Mouse (Mus musculus): ENCODE measurements around the gene 4930452B06Rik. TPM values are rescaled to one million over a fixed set of nuclear protein-coding genes. Genes with fewer than 3 reads are reported as not detected.
"Not testable (repeated sequence)": the region's sequence is repeated elsewhere in the genome, so short reads cannot be mapped to it uniquely, and the experiment has no call there.

4930452B06Rik gene
- polyA plus RNA-seq, 1 experiment from 2014 or later: 5.7 TPM

DNA sequence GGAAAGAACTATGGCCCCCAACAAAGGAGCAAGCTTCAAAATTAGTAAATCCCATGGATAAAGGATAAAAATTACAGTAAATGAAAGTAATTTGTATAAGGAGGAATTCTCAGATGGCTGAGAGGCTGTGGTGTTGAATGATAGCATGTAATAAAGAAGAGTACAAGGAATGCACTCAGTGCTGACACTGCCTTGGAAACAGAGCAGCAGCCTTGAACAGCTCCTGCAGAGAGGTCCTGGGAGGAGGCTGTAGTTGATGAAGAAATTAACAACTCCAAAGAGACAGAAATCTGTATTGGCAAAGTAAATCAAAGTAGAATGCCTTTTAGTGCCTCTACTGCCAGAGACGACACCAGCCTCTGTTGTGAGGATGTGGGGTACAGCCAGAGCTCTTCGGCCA lies 61.1 kb downstream of the 4930452B06Rik start:
- Histone ChIP-seq H3K9me3 (ENCODE audit: control insufficient read depth, low read length) (no peaks in the 10 kb centered on the region), H3K27me3 (ENCODE audit: control insufficient read depth, insufficient read depth, low read length) (no peaks in the 10 kb centered on the region), H3K9ac (replicated peaks; ENCODE audit: low read depth, low read length) (no peak overlapping the region), H3K4me1 (ENCODE audit: control insufficient read depth, insufficient read depth, low read length) (no peaks in the 10 kb centered on the region), H3K36me3 (ENCODE audit: control insufficient read depth, insufficient read depth, low read length) (no peaks in the 10 kb centered on the region), H3K4me2 (ENCODE audit: low read depth, low read length) (no peak overlapping the region), H3K27ac (ENCODE audit: low read depth, low read length) (no peak overlapping the region), H3K4me3 (ENCODE audit: low read depth, low read length) (no peak overlapping the region)
- ATAC-seq (ENCODE audit: low read depth): peak; percentile 72; the same call in 1 of the 2 replicates
- 52% methylated on average over 2 of the region's 2 CpGs for WGBS

DNA sequence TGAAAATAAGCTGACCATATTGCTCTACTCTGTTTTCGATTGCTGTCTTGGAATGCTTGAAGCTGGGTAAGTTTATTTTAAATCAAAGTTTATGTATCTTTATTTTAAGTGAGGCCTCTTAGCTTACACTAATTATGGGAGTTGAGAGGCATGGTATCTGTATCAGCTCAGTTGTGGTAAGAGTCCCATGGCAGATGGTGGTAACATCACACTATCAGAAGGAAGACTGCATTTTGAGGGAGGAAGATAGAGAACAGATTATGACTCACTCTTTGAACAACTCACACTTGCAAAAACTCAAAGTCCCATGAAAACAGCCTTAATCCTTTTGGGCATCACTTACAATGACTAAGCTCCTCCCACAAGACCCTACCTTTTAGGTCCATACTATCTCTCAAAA lies 81.0 kb downstream of the 4930452B06Rik start:
- 96% methylated on average over 1 of the region's 1 CpGs for WGBS

DNA sequence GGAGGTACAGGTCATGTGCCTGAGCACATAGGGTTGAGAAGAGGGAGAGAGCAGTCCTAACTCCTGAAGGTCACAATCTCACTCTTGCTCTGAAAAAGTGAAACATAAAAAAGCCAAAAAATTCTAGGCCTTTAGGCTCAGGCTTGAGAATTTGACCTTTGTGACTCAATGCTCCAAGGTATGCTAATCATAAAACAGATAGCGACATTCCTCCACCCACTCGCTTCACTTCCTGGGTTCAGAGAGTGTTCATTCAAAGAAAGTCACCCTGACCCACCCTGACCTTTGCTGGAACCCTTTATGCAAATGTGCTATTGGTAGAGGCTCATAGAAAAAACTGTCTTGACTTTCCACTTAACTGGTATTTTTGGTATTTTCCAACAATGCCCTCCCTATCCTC lies 115.0 kb downstream of the 4930452B06Rik start:
- H3K4me1 ChIP-seq (ENCODE audit: control insufficient read depth, insufficient read depth, low read length); H3K36me3 ChIP-seq (ENCODE audit: control insufficient read depth, insufficient read depth, low read length); ATAC-seq (ENCODE audit: low read depth); H3K9ac ChIP-seq (replicated peaks; ENCODE audit: low read depth, low read length); H3K9me3 ChIP-seq (ENCODE audit: control insufficient read depth, low read length); H3K4me2 ChIP-seq (ENCODE audit: low read depth, low read length); H3K27me3 ChIP-seq (ENCODE audit: control insufficient read depth, insufficient read depth, low read length); H3K4me3 ChIP-seq (ENCODE audit: low read depth, low read length); H3K27ac ChIP-seq (ENCODE audit: low read depth, low read length): not testable (repeated sequence)
- WGBS: 94% methylated on average over 2 of the region's 2 CpGs

More for the DNA sequence above, 81.0 kb downstream of the 4930452B06Rik start:
- Histone ChIP-seq H3K36me3 (ENCODE audit: control insufficient read depth, insufficient read depth, low read length) (no peaks in the 10 kb centered on the region), H3K9me3 (ENCODE audit: control insufficient read depth, low read length) (no peaks in the 10 kb centered on the region), H3K27me3 (ENCODE audit: control insufficient read depth, insufficient read depth, low read length) (no peaks in the 10 kb centered on the region), H3K4me1 (ENCODE audit: control insufficient read depth, insufficient read depth, low read length) (no peaks in the 10 kb centered on the region), H3K9ac (replicated peaks; ENCODE audit: low read depth, low read length) (no peak overlapping the region), H3K4me2 (ENCODE audit: low read depth, low read length) (no peak overlapping the region), H3K27ac (ENCODE audit: low read depth, low read length) (no peak overlapping the region), H3K4me3 (ENCODE audit: low read depth, low read length) (no peak overlapping the region)
- no peak for ATAC-seq (ENCODE audit: low read depth)

DNA sequence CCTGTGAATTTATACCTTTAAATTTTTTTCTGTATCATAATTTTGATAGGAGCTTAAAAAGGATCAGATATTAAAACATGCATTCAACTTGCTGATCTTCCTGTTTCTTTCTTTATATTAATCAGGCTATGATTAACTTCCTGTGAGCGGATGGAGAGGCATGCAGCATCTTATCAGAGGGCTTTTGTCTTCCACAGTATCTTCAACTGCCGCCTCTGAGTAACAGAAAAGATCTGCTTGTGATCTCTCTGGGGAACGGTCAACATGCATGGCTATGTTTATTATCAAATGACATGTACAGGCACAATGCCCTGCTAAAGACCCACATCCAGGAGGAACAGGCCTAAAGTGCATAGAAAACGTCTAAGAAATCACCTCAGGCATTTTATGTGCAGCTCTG lies 116.9 kb downstream of the 4930452B06Rik start:
- no peak for ATAC-seq (ENCODE audit: low read depth)

DNA sequence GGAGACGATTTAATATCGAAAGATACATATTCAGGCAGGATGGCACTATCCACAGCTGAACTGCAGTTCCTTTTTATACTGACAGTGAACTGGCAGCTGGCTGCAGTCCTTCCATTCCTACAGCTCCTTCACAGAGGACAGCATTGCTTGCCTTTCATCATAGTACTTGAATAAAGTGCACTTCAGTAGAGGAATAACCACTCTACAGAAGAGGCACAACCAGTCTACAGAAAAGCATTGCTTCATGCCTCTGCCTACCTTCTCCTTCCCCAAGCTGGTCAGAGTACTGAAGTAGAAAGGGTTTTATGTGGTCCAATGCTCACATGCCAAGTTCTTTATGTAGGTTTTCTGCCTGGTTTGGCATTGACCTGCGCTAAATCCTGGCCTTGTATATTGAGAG lies 130.0 kb downstream of the 4930452B06Rik start:
- no peaks in the 10 kb centered on the region for H3K9me3 ChIP-seq (ENCODE audit: control insufficient read depth, low read length)
- H3K27me3 ChIP-seq (ENCODE audit: control insufficient read depth, insufficient read depth, low read length): no peaks in the 10 kb centered on the region
- no peaks in the 10 kb centered on the region for H3K4me1 ChIP-seq (ENCODE audit: control insufficient read depth, insufficient read depth, low read length)
- H3K36me3 ChIP-seq (ENCODE audit: control insufficient read depth, insufficient read depth, low read length): no peaks in the 10 kb centered on the region
- no peak overlapping the region for H3K9ac ChIP-seq (replicated peaks; ENCODE audit: low read depth, low read length)
- H3K4me2 ChIP-seq (ENCODE audit: low read depth, low read length): no peak overlapping the region
- H3K4me3 ChIP-seq (ENCODE audit: low read depth, low read length): no peak overlapping the region
- H3K27ac ChIP-seq (ENCODE audit: low read depth, low read length): no peak overlapping the region
- no peak for ATAC-seq (ENCODE audit: low read depth)
- WGBS: 96% methylated on average over 3 of the region's 3 CpGs

More for the DNA sequence above, 116.9 kb downstream of the 4930452B06Rik start:
- no peaks in the 10 kb centered on the region for H3K9me3 ChIP-seq (ENCODE audit: control insufficient read depth, low read length)
- H3K27me3 ChIP-seq (ENCODE audit: control insufficient read depth, insufficient read depth, low read length): no peaks in the 10 kb centered on the region
- H3K9ac ChIP-seq (replicated peaks; ENCODE audit: low read depth, low read length): no peak overlapping the region
- WGBS: 74% methylated on average over 4 of the region's 4 CpGs
- no peak overlapping the region for H3K4me3 ChIP-seq (ENCODE audit: low read depth, low read length)
- no peaks in the 10 kb centered on the region for H3K36me3 ChIP-seq (ENCODE audit: control insufficient read depth, insufficient read depth, low read length)
- no peaks in the 10 kb centered on the region for H3K4me1 ChIP-seq (ENCODE audit: control insufficient read depth, insufficient read depth, low read length)
- no peak overlapping the region for H3K4me2 ChIP-seq (ENCODE audit: low read depth, low read length)
- no peak overlapping the region for H3K27ac ChIP-seq (ENCODE audit: low read depth, low read length)

DNA sequence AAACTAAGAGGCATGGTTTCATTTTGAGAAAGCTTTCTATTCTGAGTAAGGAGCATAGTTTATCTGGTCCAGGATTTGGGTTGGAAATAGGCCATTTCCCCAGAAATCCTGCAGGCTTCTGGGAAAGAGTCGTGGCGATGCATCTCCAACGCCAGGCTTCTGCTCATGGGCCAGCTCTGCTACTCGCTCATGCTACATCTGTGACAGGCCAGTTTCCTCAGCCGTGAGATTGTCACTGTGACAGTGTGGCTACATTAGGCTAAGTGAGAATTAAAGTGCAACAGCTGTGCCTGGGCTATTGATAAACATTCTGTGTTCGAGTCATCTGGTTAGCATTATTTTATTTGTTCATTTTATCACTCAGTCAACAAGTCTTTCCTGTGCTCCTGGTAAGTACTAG lies 140.8 kb downstream of the 4930452B06Rik start:
- H3K4me1 ChIP-seq (ENCODE audit: control insufficient read depth, insufficient read depth, low read length): no peaks in the 10 kb centered on the region
- H3K4me3 ChIP-seq (ENCODE audit: low read depth, low read length): no peak overlapping the region
- peaks cover 5% of the 10 kb centered on the region; the same call in 1 of the 2 replicates for H3K9me3 ChIP-seq (ENCODE audit: control insufficient read depth, low read length)
- H3K27me3 ChIP-seq (ENCODE audit: control insufficient read depth, insufficient read depth, low read length): no peaks in the 10 kb centered on the region
- H3K9ac ChIP-seq (replicated peaks; ENCODE audit: low read depth, low read length): no peak overlapping the region
- no peak overlapping the region for H3K27ac ChIP-seq (ENCODE audit: low read depth, low read length)
- H3K4me2 ChIP-seq (ENCODE audit: low read depth, low read length): no peak overlapping the region
- WGBS: 97% methylated on average over 6 of the region's 6 CpGs
- H3K36me3 ChIP-seq (ENCODE audit: control insufficient read depth, insufficient read depth, low read length): no peaks in the 10 kb centered on the region
- no peak for ATAC-seq (ENCODE audit: low read depth)

DNA sequence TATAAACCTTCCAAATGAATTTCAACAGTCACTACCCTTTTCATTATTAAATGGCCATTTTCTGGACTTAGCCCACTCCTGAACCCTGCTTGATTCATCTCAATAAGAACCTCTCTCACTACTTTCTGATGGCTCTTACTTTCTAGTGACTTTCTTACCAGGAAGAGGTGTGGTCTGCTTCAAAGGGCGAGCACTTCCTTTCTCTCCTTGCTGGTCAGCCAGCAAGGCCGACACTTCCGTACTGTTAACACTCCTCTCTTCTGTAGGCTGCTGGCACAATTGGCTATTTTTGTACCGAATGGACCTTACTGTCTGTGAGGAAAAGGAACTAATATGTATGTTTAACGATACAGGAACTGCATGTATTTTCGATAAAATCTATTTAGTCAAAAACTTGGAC lies 148.4 kb downstream of the 4930452B06Rik start:
- H3K36me3 ChIP-seq (ENCODE audit: control insufficient read depth, insufficient read depth, low read length): no peaks in the 10 kb centered on the region
- H3K27me3 ChIP-seq (ENCODE audit: control insufficient read depth, insufficient read depth, low read length): no peaks in the 10 kb centered on the region
- H3K4me2 ChIP-seq (ENCODE audit: low read depth, low read length): no peak overlapping the region
- WGBS: 85% methylated on average over 6 of the region's 6 CpGs
- no peak overlapping the region for H3K27ac ChIP-seq (ENCODE audit: low read depth, low read length)
- no peaks in the 10 kb centered on the region for H3K4me1 ChIP-seq (ENCODE audit: control insufficient read depth, insufficient read depth, low read length)
- ATAC-seq (ENCODE audit: low read depth): no peak
- H3K9ac ChIP-seq (replicated peaks; ENCODE audit: low read depth, low read length): no peak overlapping the region
- H3K4me3 ChIP-seq (ENCODE audit: low read depth, low read length): no peak overlapping the region
- no peaks in the 10 kb centered on the region for H3K9me3 ChIP-seq (ENCODE audit: control insufficient read depth, low read length)

DNA sequence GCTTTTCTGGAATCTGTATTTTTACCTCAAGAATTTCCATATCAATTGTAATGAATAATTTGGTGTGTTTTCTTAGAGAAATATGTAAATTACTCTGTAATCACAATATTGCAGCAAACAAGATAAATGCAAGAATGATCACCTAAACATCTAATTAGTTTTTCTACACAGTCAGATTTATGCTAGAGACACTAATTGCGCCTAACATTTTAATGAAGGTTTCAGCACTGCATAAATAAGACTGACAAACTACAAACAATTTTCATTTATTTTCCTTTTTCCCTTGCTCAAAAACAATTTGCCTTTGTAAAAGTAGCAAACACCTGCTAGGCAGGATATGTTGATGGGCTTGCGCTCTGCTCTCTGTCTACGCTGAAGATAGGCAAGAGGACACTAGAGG lies 152.0 kb downstream of the 4930452B06Rik start:
- no peaks in the 10 kb centered on the region for H3K36me3 ChIP-seq (ENCODE audit: control insufficient read depth, insufficient read depth, low read length)
- H3K4me2 ChIP-seq (ENCODE audit: low read depth, low read length): no peak overlapping the region
- H3K4me1 ChIP-seq (ENCODE audit: control insufficient read depth, insufficient read depth, low read length): no peaks in the 10 kb centered on the region
- no peak for ATAC-seq (ENCODE audit: low read depth)
- no peak overlapping the region for H3K27ac ChIP-seq (ENCODE audit: low read depth, low read length)
- no peaks in the 10 kb centered on the region for H3K27me3 ChIP-seq (ENCODE audit: control insufficient read depth, insufficient read depth, low read length)
- H3K9me3 ChIP-seq (ENCODE audit: control insufficient read depth, low read length): no peaks in the 10 kb centered on the region
- no peak overlapping the region for H3K9ac ChIP-seq (replicated peaks; ENCODE audit: low read depth, low read length)
- 92% methylated on average over 3 of the region's 3 CpGs for WGBS
- no peak overlapping the region for H3K4me3 ChIP-seq (ENCODE audit: low read depth, low read length)

DNA sequence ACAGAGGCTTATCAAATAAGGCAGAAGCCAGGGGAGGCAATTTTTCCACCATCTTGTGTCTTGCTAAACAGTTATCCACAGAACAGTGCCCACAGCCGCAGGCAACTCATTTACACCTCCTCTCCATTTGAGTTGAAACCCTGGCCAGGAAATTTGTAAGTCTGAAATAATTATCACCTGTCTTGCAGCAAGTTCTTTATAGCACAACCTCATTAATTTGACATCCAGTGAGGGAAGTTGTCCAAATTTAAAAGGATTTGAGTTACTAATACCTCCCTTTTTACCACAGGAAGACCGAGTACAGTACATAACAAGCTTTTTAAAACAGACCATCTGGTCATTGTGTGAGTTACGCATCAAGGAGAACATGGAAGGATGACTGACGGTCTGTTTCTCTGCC lies 154.8 kb downstream of the 4930452B06Rik start:
- H3K4me3 ChIP-seq (ENCODE audit: low read depth, low read length): no peak overlapping the region
- no peaks in the 10 kb centered on the region for H3K4me1 ChIP-seq (ENCODE audit: control insufficient read depth, insufficient read depth, low read length)
- ATAC-seq (ENCODE audit: low read depth): no peak
- no peaks in the 10 kb centered on the region for H3K27me3 ChIP-seq (ENCODE audit: control insufficient read depth, insufficient read depth, low read length)
- H3K36me3 ChIP-seq (ENCODE audit: control insufficient read depth, insufficient read depth, low read length): no peaks in the 10 kb centered on the region
- 76% methylated on average over 4 of the region's 4 CpGs for WGBS
- H3K9ac ChIP-seq (replicated peaks; ENCODE audit: low read depth, low read length): no peak overlapping the region
- no peak overlapping the region for H3K27ac ChIP-seq (ENCODE audit: low read depth, low read length)
- no peaks in the 10 kb centered on the region for H3K9me3 ChIP-seq (ENCODE audit: control insufficient read depth, low read length)
- no peak overlapping the region for H3K4me2 ChIP-seq (ENCODE audit: low read depth, low read length)

Measured in neural tube, embryonic 14.5 days (tissue).